Mouse (Mus musculus) mammary gland, adult 2 months (tissue): Measurements from ENCODE around the gene Cmklr1. TPM values are rescaled to one million over a fixed set of nuclear protein-coding genes. Genes with fewer than 3 reads are reported as not detected.

Experiments
- polyA plus RNA-seq: library from polyadenylated mRNA; depleted of rRNA; stranded (reverse); fragments of >200 nt; gene quantifications from 2 replicates; pipeline ENCODE4 v1.2.3, GENCODE M21; 2012; ENCODE audit warnings: low replicate concordance; rRNA removed

Cmklr1 gene
- 216 and 237 TPM in 2 replicates for polyA plus RNA-seq

GRCm38 (mm10) chr5:113650035-113650865, at the start of gene Cmklr1:
Cmklr1 (minus strand) TSS chr5:113650426.

Other genes with a start within 250 kb of the Cmklr1 start
- 6.2 and 9.1 TPM in 2 replicates for gene Wscd2, start 160.1 kb downstream of the Cmklr1 start, polyA plus RNA-seq
- not detected in 2 replicates for gene 1700069L16Rik, start 74.3 kb upstream of the Cmklr1 start, polyA plus RNA-seq
- gene Ficd, start 85.4 kb upstream of the Cmklr1 start, polyA plus RNA-seq, result 6.4 and 9.0 TPM in 2 replicates
- 13.5 and 16.9 TPM in 2 replicates for gene Sart3, start 122.1 kb upstream of the Cmklr1 start, polyA plus RNA-seq
- gene Iscu, start 122.3 kb upstream of the Cmklr1 start, polyA plus RNA-seq, result 104 and 156 TPM in 2 replicates
- gene Tmem119, start 150.1 kb upstream of the Cmklr1 start, polyA plus RNA-seq, result 24.4 and 39.7 TPM in 2 replicates
- gene Selplg, start 182.2 kb upstream of the Cmklr1 start, polyA plus RNA-seq, result 154 and 322 TPM in 2 replicates